Mouse (Mus musculus) thymus, postnatal 10 days (tissue): Measurements from ENCODE around the gene Alkal2.

ENCODE experiments used
- DNase-seq, 2 experiments: peaks; one replicate each; pipeline ENCODE4 v3.0.0; 2021; ENCODE audit warnings: low spot score in 2 of 2

Alkal2 gene

DNA sequence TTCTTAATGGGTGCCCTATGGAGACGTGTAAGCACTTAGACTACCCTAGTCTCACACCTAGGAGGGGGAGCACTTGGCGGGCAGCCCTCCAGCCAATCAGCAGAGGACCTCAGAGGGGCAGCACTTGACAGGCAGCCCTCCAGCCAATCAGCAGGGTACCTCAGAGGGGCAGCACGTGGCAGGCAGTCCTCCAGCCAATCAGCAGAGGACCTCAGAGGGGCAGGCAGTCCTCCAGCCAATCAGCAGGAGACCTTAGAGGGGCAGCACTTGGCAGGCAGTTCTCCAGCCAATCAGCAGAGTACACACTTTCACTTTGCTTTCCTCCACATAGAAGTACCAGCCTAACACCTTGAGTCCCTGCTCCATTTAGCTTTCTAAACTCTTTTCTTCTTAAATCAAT is 38.3 kb downstream of the Alkal2 start:
- DNase-seq: no peak

GRCm38 (mm10) chr12:30928182-30928581 is 44.1 kb downstream of the Alkal2 start:
- no peak for DNase-seq

DNA sequence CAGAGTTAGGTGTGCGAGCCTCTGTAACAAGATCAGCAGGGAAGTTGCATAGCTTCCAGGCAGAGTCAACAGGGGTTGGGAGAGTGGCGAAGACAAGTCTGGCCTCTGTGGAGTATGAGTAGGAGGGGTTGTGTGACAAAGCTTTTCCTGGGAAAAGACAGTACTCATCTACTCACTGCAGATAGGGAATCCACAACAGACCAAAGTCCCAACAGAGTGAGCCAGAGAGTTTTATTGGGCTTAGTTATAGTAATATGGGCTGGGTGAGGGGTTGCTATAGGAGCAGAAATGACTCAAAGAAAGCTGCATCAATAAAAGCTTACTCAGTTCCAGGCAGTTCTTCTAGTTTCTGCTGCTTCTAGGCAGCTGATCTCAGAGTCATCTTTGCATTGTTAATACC is 49.2 kb downstream of the Alkal2 start:
- DNase-seq: no peak

DNA sequence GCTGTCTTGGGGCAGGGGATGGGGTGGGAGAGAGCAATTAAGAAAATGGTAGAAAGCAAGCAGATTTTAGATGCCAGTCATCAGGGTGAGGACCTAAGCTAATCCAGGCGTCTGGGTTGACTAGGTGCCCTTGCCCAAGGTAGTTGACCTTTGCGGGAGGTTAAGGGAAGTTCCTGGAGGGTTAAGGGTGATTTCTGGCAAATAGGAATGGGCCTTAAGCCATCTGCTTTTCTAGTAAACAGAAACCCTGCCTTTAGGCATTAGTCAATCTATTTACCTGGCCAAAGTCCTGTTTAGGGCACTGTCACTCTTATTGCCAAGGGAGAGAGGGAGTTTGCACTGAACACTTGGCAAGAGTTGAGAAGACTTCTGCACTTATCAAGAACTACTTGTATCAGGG is 52.8 kb downstream of the Alkal2 start:
- no peak for DNase-seq
